Mouse (Mus musculus): ENCODE measurements around the gene Lrrfip1.
A peak's percentile ranks its signal among the peaks of the same experiment; 100 is the strongest.

Lrrfip1 gene

DNA sequence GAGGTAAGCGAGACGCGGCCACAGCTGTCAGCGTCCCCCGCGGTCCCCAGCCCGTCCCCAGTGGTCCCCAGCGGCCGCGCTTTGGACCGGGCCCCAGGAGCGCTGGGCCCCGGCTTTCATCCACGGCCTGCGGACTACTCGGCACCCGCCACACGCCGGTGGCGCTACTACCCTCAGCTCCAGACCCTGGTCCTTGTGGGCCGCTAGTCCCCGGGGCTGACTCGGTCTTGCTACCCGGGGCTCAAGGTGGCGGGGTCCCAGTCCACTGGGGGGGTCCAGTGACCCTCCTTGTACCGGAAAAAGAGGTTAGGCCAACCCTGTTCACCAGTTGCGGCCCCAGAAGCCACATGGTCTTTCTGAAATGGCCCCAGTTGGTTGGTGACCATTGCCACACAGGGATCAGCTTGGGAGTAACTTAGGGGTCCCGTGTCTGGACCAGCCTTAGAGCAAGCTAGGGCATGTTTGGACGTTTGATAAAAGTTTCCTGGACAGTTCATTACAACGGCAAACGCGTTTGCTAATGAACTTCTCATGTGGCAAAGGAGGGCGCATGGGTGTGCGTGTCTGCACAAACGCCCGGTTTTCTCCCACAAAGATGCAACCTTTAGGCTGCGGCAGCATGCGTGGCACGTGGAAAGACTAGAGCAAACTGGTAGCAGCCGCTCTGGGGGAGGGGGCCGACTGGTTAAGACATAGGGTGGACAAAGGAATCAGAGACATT lies 514 bp downstream of the Lrrfip1 start:
- no peak for DNase-seq

DNA sequence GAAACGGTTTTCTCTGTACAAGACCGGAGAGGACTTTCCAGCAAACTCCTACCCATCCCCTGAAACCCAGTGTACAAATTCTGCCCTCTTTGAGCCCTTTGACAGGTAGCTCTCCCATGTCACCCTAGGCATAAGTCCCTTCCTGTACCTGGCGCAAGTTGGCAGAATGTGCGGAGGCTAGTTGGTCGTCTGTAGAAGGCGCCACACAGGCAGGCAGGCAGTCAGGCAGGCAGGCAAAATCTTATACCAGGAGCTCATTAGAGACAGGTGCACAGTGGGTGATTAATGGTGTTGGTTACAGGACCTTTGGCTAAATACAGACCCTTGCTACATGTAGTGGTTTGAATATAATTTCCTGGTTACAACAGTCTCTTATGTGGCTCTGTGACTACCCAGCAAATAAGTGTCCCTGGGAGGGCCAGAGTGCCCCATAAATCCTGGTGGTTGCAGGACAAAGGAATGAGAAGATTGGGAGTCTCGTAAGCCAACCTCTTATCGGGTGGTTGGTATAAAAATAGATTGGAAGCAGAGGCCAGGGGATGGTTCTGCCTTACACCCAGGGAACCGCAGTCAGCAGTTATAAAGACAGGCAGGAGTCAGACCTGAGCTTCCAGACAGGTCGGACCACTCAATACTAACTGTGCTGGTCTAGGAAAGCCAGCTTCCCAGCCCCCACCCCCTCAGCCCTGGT lies 1.5 kb downstream of the Lrrfip1 start:
- no peak for DNase-seq

- no peak for DNase-seq
Measured at GRCm38 (mm10) chr1:91001101-91001500, 2.6 kb downstream of the Lrrfip1 start.

- no peak for DNase-seq
Measured at GRCm38 (mm10) chr1:91001871-91002539, 3.5 kb downstream of the Lrrfip1 start.

DNA sequence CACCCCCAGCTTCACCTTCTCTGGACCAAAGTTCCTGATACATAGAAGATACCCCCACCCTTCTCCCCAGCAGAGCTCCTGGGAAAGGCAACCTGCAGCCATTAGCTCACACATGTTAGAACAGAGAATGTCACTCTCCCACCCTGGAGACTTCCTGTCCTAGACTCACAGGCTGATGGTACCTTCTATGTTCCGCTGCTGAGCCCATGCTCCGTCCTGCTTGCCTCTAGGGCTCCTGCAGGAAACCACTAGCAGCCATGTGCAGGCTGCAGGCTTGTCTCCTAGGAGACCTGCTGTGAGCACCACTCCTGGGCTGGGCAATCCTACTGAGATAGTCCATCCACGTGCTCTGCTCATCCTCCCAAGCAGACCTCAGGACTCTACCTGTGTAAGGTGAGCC lies 4.1 kb downstream of the Lrrfip1 start:
- no peak for DNase-seq

DNA sequence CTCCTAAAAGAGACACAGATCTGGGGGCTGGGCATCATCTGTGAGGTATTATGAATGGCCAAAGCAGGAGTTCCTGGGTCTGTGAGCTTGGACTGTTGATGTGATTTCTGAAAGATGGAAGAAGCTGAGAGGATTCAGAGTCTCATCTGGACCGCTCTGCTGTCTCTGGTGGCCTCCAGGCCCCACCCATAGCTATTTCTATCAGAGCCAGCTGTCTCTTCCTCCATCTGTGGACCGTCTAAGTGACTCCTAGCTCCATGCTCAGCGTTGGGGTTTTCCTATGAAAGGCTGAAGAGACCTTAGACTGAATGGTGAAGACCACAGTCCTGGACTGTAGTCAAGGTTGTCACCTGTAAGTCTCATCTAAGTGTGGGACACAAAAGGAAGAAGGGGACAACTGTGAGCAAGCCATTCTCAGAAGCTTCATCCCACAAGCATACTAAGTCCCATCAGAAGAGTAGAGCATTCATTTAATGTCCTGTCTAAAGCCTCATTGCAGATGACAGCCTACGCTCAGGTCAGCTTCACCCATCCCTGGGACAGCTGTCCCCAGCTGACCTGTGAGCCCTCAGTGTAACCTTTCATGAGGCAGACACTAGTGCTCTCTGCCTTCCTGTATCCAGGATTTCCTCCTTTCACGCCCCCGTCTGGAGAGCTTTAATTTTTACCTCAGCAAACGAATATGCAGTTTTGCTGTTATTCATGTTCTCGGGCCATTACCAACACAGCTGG lies 5.2 kb downstream of the Lrrfip1 start:
- no peak for DNase-seq

GRCm38 (mm10) chr1:91006037-91006436 lies 7.5 kb downstream of the Lrrfip1 start:
- no peak for DNase-seq

- DNase-seq: no peak
Measured at GRCm38 (mm10) chr1:91006708-91007107, 8.2 kb downstream of the Lrrfip1 start.

- DNase-seq: no peak
Measured at GRCm38 (mm10) chr1:91008147-91008682, 9.7 kb downstream of the Lrrfip1 start.

DNA sequence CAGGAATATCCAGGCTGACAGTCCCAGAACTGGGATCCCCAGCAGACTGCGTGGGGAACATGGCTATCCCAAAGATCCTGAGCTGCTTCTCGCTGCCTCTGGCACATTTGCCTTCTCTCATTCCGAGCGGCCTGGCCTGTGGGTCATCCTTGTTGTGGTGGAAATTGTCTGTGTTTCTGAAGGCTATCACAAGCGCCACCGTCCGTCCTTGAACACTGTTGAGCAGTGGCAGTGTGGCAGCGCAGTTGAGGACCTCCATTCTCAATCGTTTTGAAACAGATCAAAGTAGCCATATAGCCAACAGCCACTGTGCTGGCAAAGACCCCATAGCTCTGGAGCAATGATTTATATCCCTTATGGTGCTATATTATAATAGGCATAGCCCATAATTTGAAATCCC lies 10.2 kb downstream of the Lrrfip1 start:
- no peak for DNase-seq

GRCm38 (mm10) chr1:91009266-91009665 lies 10.7 kb downstream of the Lrrfip1 start:
- no peak for DNase-seq

DNA sequence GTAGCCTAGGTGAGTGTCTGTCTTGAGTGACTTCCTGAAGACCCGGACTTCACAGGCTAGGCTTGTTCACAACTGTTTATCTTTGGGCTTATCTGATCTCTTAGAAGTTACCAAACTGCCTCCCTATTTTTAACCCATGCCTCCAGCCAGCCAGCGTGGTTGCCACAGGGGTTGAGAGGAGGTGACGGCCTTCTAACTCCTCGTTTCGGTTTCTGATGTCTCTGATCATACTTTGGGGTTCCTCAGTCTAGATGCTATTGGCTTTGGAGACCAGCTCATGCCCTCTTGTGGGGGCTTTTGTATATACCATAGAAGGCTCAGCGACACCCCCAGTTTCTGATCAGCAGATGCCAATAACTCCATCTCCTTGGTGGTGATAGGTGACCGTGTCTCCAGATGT lies 11.7 kb downstream of the Lrrfip1 start:
- DNase-seq: no peak

GRCm38 (mm10) chr1:91010716-91011115 lies 12.2 kb downstream of the Lrrfip1 start:
- DNase-seq: no peak

GRCm38 (mm10) chr1:91011336-91011735 lies 12.8 kb downstream of the Lrrfip1 start:
- no peak for DNase-seq

DNA sequence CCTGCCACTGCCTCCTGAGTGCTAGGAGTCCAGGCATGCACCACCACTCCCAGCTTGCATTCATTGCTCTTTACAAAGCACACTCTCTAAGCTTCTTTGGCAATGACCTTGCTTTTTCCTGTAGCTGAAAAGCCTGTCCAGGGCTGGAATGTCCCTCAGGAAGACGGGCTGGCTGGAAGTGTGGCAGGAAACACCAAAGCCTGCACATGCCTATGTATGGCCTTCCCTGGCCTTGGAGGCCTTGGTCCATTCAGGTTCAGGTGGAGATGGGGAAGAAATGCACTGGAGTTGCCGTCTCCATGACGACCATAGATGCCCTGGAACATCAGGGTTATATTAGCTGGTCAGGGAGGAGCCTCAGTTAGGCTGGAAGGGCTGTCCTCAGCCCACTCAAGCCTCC lies 15.3 kb downstream of the Lrrfip1 start:
- no peak for DNase-seq

DNA sequence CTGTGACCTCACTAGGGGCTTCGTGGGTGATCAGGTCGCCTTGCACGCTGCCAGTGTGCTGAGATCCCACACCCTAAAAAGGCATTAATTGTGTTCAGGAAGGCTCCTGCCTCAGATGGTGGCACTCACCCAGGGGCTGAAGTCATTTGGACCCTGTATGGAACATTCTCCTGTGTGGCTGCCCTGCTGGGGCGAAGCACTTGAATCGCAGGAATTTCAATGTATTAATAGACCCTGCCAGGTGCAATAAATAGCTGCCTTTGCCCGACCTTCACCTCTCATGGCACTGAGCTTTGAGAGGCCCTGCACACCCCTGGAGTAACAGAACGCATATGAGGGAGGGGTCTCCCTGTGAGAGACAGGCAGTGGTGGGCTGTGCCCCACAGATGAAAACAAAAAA lies 17.0 kb downstream of the Lrrfip1 start:
- no peak for DNase-seq

- peak; percentile 14 to 16 for DNase-seq
Measured at GRCm38 (mm10) chr1:91017111-91017758, 18.7 kb downstream of the Lrrfip1 start.

GRCm38 (mm10) chr1:91019346-91019745 lies 20.8 kb downstream of the Lrrfip1 start:
- DNase-seq: no peak

DNA sequence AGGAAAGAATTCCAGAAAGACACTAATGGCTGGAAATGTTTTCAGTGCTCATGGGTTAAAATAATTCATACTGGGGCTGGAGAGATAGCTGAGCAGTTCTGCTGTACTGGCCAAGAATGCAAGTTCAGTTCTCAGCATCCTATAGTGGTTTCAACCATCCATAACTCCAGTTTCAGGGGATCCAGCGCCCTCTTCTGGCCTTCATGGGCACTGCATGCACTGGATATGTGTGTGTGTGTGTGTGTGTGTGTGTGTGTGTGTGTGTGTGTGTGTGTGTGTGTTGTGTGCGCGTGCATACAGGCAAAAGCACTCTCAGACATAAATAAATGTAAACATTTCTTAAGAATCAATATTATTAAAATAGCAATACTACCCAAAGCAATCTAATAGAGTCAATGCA lies 22.8 kb downstream of the Lrrfip1 start:
- DNase-seq: no peak

GRCm38 (mm10) chr1:91022157-91022895 lies 23.8 kb downstream of the Lrrfip1 start:
- no peak for DNase-seq

- no peak for DNase-seq
Measured at GRCm38 (mm10) chr1:91023230-91023629, 24.7 kb downstream of the Lrrfip1 start.

DNA sequence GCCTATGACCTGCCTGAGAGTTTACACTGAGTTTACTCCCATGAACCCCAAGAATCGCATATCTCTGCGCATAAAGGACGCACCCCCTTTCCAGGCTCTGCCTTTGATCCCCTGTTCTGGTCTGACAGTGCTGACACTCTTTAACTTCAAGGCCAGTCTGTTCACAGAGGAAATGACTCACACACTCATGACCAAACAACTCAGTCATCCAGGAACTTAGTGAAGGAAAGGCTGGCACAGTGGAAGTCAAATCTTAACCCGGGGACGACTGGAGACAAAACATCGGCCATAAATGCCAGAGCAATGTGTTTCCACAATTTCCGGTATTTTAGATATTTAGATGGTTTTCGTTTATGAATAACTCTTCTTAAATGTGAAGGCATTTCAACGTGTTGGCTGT lies 25.4 kb downstream of the Lrrfip1 start:
- no peak for DNase-seq

All from cerebellum, adult 18-20 months (tissue).